8 mouse cellular contexts compared by ENCODE assay signal in genomic region chr4:134238279-134238651, GRCm38 (mm10). TPM values are rescaled to one million over a fixed set of nuclear protein-coding genes. Genes with fewer than 3 reads are reported as not detected.
DNase-seq lines count a peak whose midpoint lies in the region; ATAC-seq lines count a peak whose summit lies in the region.

TSS of gene Cnksr1 (minus strand) at chr4:134238399.

- under 1% methylated on average over 18 of the region's 18 CpGs for WGBS in forebrain, embryonic 14.5 days
- WGBS in limb, embryonic 11.5 days = 1% methylated on average over 18 of the region's 18 CpGs
- WGBS in neural tube, embryonic 12.5 days = 1% methylated on average over 18 of the region's 18 CpGs

- H3K4me1 ChIP-seq in forebrain, embryonic 14.5 days (ENCODE audit: control insufficient read depth, insufficient read depth, low read length) = no peaks in the 10 kb centered on the region
- peaks cover 4% of the 10 kb centered on the region; the same call in 1 of the 2 replicates for H3K4me1 ChIP-seq in limb, embryonic 11.5 days (ENCODE audit: control insufficient read depth, insufficient read depth, low read length)
- no peaks in the 10 kb centered on the region for H3K4me1 ChIP-seq in neural tube, embryonic 12.5 days

- H3K27ac ChIP-seq in forebrain, embryonic 14.5 days (ENCODE audit: low read depth, low read length) = no peak within 1 kb of the TSS
- H3K27ac ChIP-seq in limb, embryonic 11.5 days (replicated peaks; ENCODE audit: low read depth, low read length) = no peak within 1 kb of the TSS
- H3K27ac ChIP-seq in neural tube, embryonic 12.5 days = no peak within 1 kb of the TSS

- no peaks in the 10 kb centered on the region for H3K9me3 ChIP-seq in forebrain, embryonic 14.5 days (replicated peaks; ENCODE audit: control insufficient read depth, low read length)
- H3K9me3 ChIP-seq in limb, embryonic 11.5 days (ENCODE audit: control insufficient read depth, low read length) = no peaks in the 10 kb centered on the region
- no peaks in the 10 kb centered on the region for H3K9me3 ChIP-seq in neural tube, embryonic 12.5 days

- H3K9ac ChIP-seq in forebrain, embryonic 14.5 days (ENCODE audit: low read length) = no peak within 1 kb of the TSS
- H3K9ac ChIP-seq in limb, embryonic 11.5 days (ENCODE audit: low read length) = no peak within 1 kb of the TSS
- no peak within 1 kb of the TSS for H3K9ac ChIP-seq in neural tube, embryonic 12.5 days

- peaks cover 15% of the 10 kb centered on the region for H3K27me3 ChIP-seq in forebrain, embryonic 14.5 days (replicated peaks; ENCODE audit: control insufficient read depth, insufficient read depth, low read length)
- peaks cover 19% of the 10 kb centered on the region for H3K27me3 ChIP-seq in limb, embryonic 11.5 days (ENCODE audit: control insufficient read depth, insufficient read depth, low read length)
- H3K27me3 ChIP-seq in neural tube, embryonic 12.5 days (replicated peaks) = peaks cover 25% of the 10 kb centered on the region

- peak; percentile 86 for DNase-seq in MN1 (ENCODE audit: low spot score)
- peak; percentile 94 to 95 for DNase-seq in adrenal gland, postnatal 36 days
- peak; percentile 25 for DNase-seq in forebrain, embryonic 14.5 days (ENCODE audit: low spot score)
- peak; percentile 88 for DNase-seq in heart, postnatal 4 days
- peak; percentile 45 for DNase-seq in limb, embryonic 11.5 days (ENCODE audit: low spot score)
- DNase-seq in spleen, adult 12 weeks (ENCODE audit: low spot score) = no peak
- no peak for DNase-seq in layer of hippocampus, adult 9-11 months

- no peak within 1 kb of the TSS for H3K4me3 ChIP-seq in forebrain, embryonic 14.5 days (ENCODE audit: low read depth, low read length)
- peak within 1 kb of the TSS; percentile 11 for H3K4me3 ChIP-seq in limb, embryonic 11.5 days (ENCODE audit: low read depth, low read length)
- no peak within 1 kb of the TSS for H3K4me3 ChIP-seq in neural tube, embryonic 12.5 days

- H3K4me2 ChIP-seq in forebrain, embryonic 14.5 days (ENCODE audit: low read length) = 0 out of 2 replicates have a peak within 1 kb of the TSS, but pooled peaks have one; percentile 8
- peak within 1 kb of the TSS; percentile 35 for H3K4me2 ChIP-seq in limb, embryonic 11.5 days (ENCODE audit: low read depth, severe bottlenecking)
- H3K4me2 ChIP-seq in neural tube, embryonic 12.5 days (replicated peaks) = peak within 1 kb of the TSS; percentile 16; the same call in 1 of the 2 replicates

- H3K36me3 ChIP-seq in forebrain, embryonic 14.5 days (ENCODE audit: control insufficient read depth, insufficient read depth, low read length) = no peaks in the 10 kb centered on the region
- no peaks in the 10 kb centered on the region for H3K36me3 ChIP-seq in limb, embryonic 11.5 days (ENCODE audit: control insufficient read depth, insufficient read depth, low read length)
- no peaks in the 10 kb centered on the region for H3K36me3 ChIP-seq in neural tube, embryonic 12.5 days

- ATAC-seq in forebrain, embryonic 14.5 days = no peak
- ATAC-seq in limb, embryonic 11.5 days (ENCODE audit: insufficient number of reproducible peaks, low FRiP score, low TSS enrichment, low read depth) = no peak
- no peak for ATAC-seq in neural tube, embryonic 12.5 days (ENCODE audit: low FRiP score, low read depth)

RNA-seq across cellular contexts. Expression of gene Cnksr1, which starts in this region (rescaled TPM):
- total RNA-seq in adrenal gland, postnatal 36 days (2021) = under 1 TPM; 0.23 to 0.40 TPM
- 0.36 TPM in 1 of 2 replicates, not detected in the other for polyA plus RNA-seq in forebrain, embryonic 14.5 days (2014; fragmentation: Nextera tagmentation; extraction: Ambion mirVana)
- 1 to 10 TPM; 1.6 to 2.0 TPM for total RNA-seq in heart, postnatal 4 days (2021)
- 0.81 and 1.5 TPM in 2 replicates for polyA plus RNA-seq in limb, embryonic 11.5 days (2014; fragmentation: Nextera tagmentation; extraction: Ambion mirVana)
- polyA plus RNA-seq in neural tube, embryonic 12.5 days (2016; fragmentation: Nextera tagmentation; extraction: Ambion mirVana) = 0.13 and 0.19 TPM in 2 replicates

Comparison
In these comparisons a context has a peak if more than half of its experiments do, and no peak if none do; other contexts are left out.
1. Peak in DNase-seq in adrenal gland, postnatal 36 days; RNA of the gene not detected or under 1 TPM.
2. Peak in DNase-seq and H3K4me2 ChIP-seq in forebrain, embryonic 14.5 days; RNA of the gene not detected or under 1 TPM.
3. DNase-seq: peak in MN1 (single experiment), heart, postnatal 4 days (single experiment) and limb, embryonic 11.5 days (single experiment); none in spleen, adult 12 weeks (single experiment) and layer of hippocampus, adult 9-11 months (single experiment).
4. Peak in every context shown above with its lines, with median percentiles within 50 percentile points of each other: H3K4me2 ChIP-seq.